Mouse (Mus musculus) small intestine, adult 2 months (tissue): ENCODE data around the gene Gsn. TPM values are rescaled to one million over a fixed set of nuclear protein-coding genes. Genes with fewer than 3 reads are reported as not detected.

Experiments used
- H3K27ac ChIP-seq: fragments of 200-500 bp; 2 replicates; pipeline ENCODE4 v1.5.1; 2012; ENCODE audit warnings: low read depth, low read length, control low read depth, inconsistent platforms; ENCODE audit not compliant: insufficient read depth
- H3K27me3 ChIP-seq: fragments of 200-500 bp; 2 replicates; pipeline ENCODE4 v1.6.1; 2012; ENCODE audit warnings: mild to moderate bottlenecking, moderate library complexity, low read length, inconsistent platforms; ENCODE audit not compliant: control insufficient read depth, insufficient read depth
- H3K36me3 ChIP-seq: fragments of 200-500 bp; 2 replicates; pipeline ENCODE4 v1.6.1; 2012; ENCODE audit warnings: mild to moderate bottlenecking, low read length, control low read depth, inconsistent platforms; ENCODE audit not compliant: control insufficient read depth, insufficient read depth
- H3K4me1 ChIP-seq: fragments of 200-500 bp; 2 replicates; pipeline ENCODE4 v1.6.1; 2012; ENCODE audit warnings: low read length, inconsistent platforms, mixed read lengths; ENCODE audit not compliant: control insufficient read depth, insufficient read depth, insufficient read length
- H3K4me3 ChIP-seq: fragments of 200-500 bp; 2 replicates; pipeline ENCODE4 v1.5.1; 2012; ENCODE audit warnings: low read depth, mild to moderate bottlenecking, control low read depth, inconsistent platforms, low read length, moderate library complexity
- CTCF ChIP-seq: fragments of 200-500 bp; IDR thresholded peaks from 2 replicates; pipeline ENCODE4 v1.5.1; 2012; ENCODE audit warnings: low read depth, mild to moderate bottlenecking, control low read depth, inconsistent platforms, low read length, moderate library complexity, mixed read lengths; ENCODE audit not compliant: insufficient replicate concordance, insufficient read length; ENCODE audit errors: extremely low read depth
- POLR2A ChIP-seq: fragments of 200-500 bp; IDR thresholded peaks from 2 replicates; pipeline ENCODE4 v1.6.1; 2012; ENCODE audit warnings: low read depth, mild to moderate bottlenecking, control low read depth, inconsistent platforms, low read length, moderate library complexity
- WGBS: fragments of 180-500 bp; shearing (Covaris S2); methylation state at CpG from one replicate; pipeline ENCODE4 v1.1.7; 2018; 5-methylcytosine and 5-hydroxymethylcytosine counted together
- polyA plus RNA-seq: library from polyadenylated mRNA; depleted of rRNA; stranded (reverse); fragments of >200 nt; gene quantifications from 2 replicates; pipeline ENCODE4 v1.2.3, GENCODE M21; 2012

Gene Gsn
- polyA plus RNA-seq, 1 experiment, result 198 TPM

GRCm38 (mm10) chr2:35280001-35280400, 23.8 kb downstream of the Gsn start:
- Histone ChIP-seq H3K4me3 (no peak overlapping the region), H3K27ac (no peak overlapping the region), H3K36me3 (0 out of 2 replicates have a peak, but pooled peaks cover 3% of the 10 kb centered on the region), H3K4me1 (peaks cover 8% of the 10 kb centered on the region), H3K27me3 (peaks cover 7% of the 10 kb centered on the region; the same call in 1 of the 2 replicates)
- 61% methylated on average over 3 of the region's 3 CpGs for WGBS
- TF ChIP-seq POLR2A (no peak), CTCF (no peak)

- TF ChIP-seq POLR2A (peak; percentile 50; the same call in 1 of the 2 replicates), CTCF (no peak)
- Histone ChIP-seq H3K27me3 (peaks cover 7% of the 10 kb centered on the region; the same call in 1 of the 2 replicates), H3K4me1 (peaks cover 8% of the 10 kb centered on the region), H3K36me3 (peaks cover 10% of the 10 kb centered on the region), H3K27ac (no peak overlapping the region), H3K4me3 (peak overlapping the region; percentile 67)
- WGBS, result 6% methylated on average over 32 of the region's 32 CpGs
Observed at GRCm38 (mm10) chr2:35282214-35282613, 26.0 kb downstream of the Gsn start.

- Histone ChIP-seq H3K27me3 (peaks cover 7% of the 10 kb centered on the region; the same call in 1 of the 2 replicates), H3K4me1 (peaks cover 8% of the 10 kb centered on the region), H3K4me3 (no peak overlapping the region), H3K27ac (no peak overlapping the region), H3K36me3 (peaks cover 10% of the 10 kb centered on the region)
- no peak for TF ChIP-seq CTCF
- no peak for TF ChIP-seq POLR2A
- 85% methylated on average over 4 of the region's 4 CpGs for WGBS
Observed at GRCm38 (mm10) chr2:35283997-35284396, 27.8 kb downstream of the Gsn start.

- peaks cover 12% of the 10 kb centered on the region for H3K36me3 ChIP-seq
- H3K4me1 ChIP-seq, result peaks cover 8% of the 10 kb centered on the region
- 87% methylated on average over 5 of the region's 5 CpGs for WGBS
- H3K27me3 ChIP-seq, result peaks cover 7% of the 10 kb centered on the region; the same call in 1 of the 2 replicates
- H3K4me3 ChIP-seq, result no peak overlapping the region
- TF ChIP-seq POLR2A (no peak), CTCF (no peak)
- no peak overlapping the region for H3K27ac ChIP-seq
Observed at GRCm38 (mm10) chr2:35285209-35285608, 29.0 kb downstream of the Gsn start.

- Histone ChIP-seq H3K4me3 (no peak overlapping the region), H3K4me1 (peaks cover 5% of the 10 kb centered on the region), H3K36me3 (peaks cover 15% of the 10 kb centered on the region), H3K27ac (no peak overlapping the region), H3K27me3 (peaks cover 7% of the 10 kb centered on the region; the same call in 1 of the 2 replicates)
- WGBS, result 85% methylated on average over 12 of the region's 12 CpGs
- no peak for TF ChIP-seq CTCF
- TF ChIP-seq POLR2A, result no peak
Observed at GRCm38 (mm10) chr2:35287017-35287620, 30.9 kb downstream of the Gsn start.

- 37% methylated on average over 13 of the region's 13 CpGs for WGBS
Observed at GRCm38 (mm10) chr2:35288758-35289635, 32.8 kb downstream of the Gsn start.

GRCm38 (mm10) chr2:35291856-35292255, 35.7 kb downstream of the Gsn start:
- Histone ChIP-seq H3K4me1 (0 out of 2 replicates have a peak, but pooled peaks cover 2% of the 10 kb centered on the region), H3K27ac (no peak overlapping the region), H3K36me3 (peaks cover 20% of the 10 kb centered on the region), H3K27me3 (no peaks in the 10 kb centered on the region), H3K4me3 (no peak overlapping the region)
- peak; percentile 36; the same call in 1 of the 2 replicates for TF ChIP-seq CTCF
- no peak for TF ChIP-seq POLR2A
- 19% methylated on average over 3 of the region's 3 CpGs for WGBS

More at GRCm38 (mm10) chr2:35288758-35289635, 32.8 kb downstream of the Gsn start:
- no peak overlapping the region for H3K27ac ChIP-seq
- no peaks in the 10 kb centered on the region for H3K27me3 ChIP-seq
- TF ChIP-seq POLR2A, result no peak
- TF ChIP-seq CTCF, result peak; percentile 84; the same call in 1 of the 2 replicates
- H3K4me3 ChIP-seq, result no peak overlapping the region
- peaks cover 20% of the 10 kb centered on the region for H3K36me3 ChIP-seq
- H3K4me1 ChIP-seq, result 0 out of 2 replicates have a peak, but pooled peaks cover 2% of the 10 kb centered on the region
